Mouse (Mus musculus): ENCODE measurements around the gene Kcnk15.

DNA sequence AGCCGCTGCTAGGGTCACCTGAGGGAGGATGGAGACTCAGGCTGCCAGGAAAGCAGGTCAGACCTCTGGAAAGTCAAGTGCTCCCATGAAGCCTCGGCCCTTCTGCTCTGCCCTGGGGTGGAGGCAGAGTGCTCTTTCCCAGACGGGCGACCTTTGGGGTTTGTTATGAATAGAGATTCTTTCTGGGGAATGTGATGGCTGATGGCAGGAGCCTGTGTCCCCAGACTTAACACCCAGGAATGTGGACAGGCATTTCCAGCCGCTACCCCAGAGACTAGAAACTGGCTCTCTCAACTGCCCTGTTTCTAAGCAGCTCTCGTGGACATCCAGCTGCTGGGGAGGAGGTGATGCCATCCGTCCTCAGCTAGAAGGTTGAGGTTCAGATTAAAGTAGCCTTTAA lies 43.7 kb upstream of the Kcnk15 start:
- TF ChIP-seq CTCF (IDR thresholded peaks at IDR 0.05 in 2 of 3, conservative IDR thresholded peaks at IDR 0.05 in 1 of 3; ENCODE audit: control insufficient read depth in 1 of 3, insufficient read depth in 1 of 3, low read depth in 2 of 3, low read length in 3 of 3, poor library complexity in 1 of 3, severe bottlenecking in 1 of 3): no peak
- no peak for TF ChIP-seq GABPA (IDR thresholded peaks at IDR 0.05; ENCODE audit: low read depth, low read length)
- TF ChIP-seq POLR2AphosphoS2 (IDR thresholded peaks at IDR 0.05; ENCODE audit: low read length): no peak
- no peak for TF ChIP-seq MAZ (IDR thresholded peaks at IDR 0.05; ENCODE audit: low read depth, low read length)
- no peak for TF ChIP-seq HCFC1 (IDR thresholded peaks at IDR 0.05; ENCODE audit: low read depth, low read length)
- no peak for TF ChIP-seq POLR2A (IDR thresholded peaks at IDR 0.05; ENCODE audit: control insufficient read depth in 1 of 2, insufficient read depth in 1 of 2, low read depth in 1 of 2, low read length in 2 of 2, poor library complexity in 1 of 2)
- TF ChIP-seq KAT2A (conservative IDR thresholded peaks at IDR 0.05; ENCODE audit: low read depth, low read length): no peak

All from MEL (cell line).